ENCODE assay signal across 25 mouse cellular contexts in the genomic region with DNA sequence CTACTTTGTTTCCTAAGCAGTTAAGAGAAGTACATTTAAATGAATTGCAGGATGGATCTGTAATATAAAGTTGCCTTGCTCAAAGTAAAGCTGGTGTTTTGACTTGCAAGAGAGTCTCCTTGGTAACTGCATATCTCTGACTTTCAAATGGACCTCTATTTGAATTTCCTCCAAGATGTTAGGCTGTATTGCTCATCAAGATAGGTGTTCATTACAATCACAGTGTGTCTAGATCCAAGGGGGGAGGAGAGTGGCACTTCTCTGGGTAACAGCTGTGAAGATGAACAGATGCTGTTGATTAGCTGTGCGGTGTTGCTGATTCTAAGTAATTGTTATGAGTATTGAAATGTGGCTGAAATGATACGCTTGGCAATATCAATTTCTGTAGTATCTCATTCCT.
DNase-seq lines count a peak whose midpoint lies in the region; ATAC-seq and TF ChIP-seq lines count a peak whose summit lies in the region.
"Had no signal": no experiment of that assay in that cellular context is flagged by ENCODE, and none has a peak within 500 bp of the region (broad histone marks: within the 10 kb centered on the region; RNA-seq: fewer than 3 reads in every experiment).

No protein-coding gene starts in this region.

- DNase-seq in forebrain, embryonic 11.5 days (ENCODE audit: low spot score), result no peak
- DNase-seq in left cerebral cortex, adult 9 months (ENCODE audit: low spot score in 2 of 2), result peak; percentile 1 to 22
- DNase-seq in left cerebral cortex, adult 18-20 months (ENCODE audit: low spot score in 2 of 2), result no peak
- DNase-seq in brain, embryonic 14.5 days (ENCODE audit: low read depth), result peak; percentile 69
- DNase-seq in layer of hippocampus, adult 9-11 months, result peak; percentile 25
- DNase-seq in kidney, postnatal 10 days, result no peak
- DNase-seq in heart, embryonic 10.5 days (ENCODE audit: low spot score), result no peak
- DNase-seq: adrenal gland, postnatal 14 days; cerebellum, adult 11-12 months; cerebellum, postnatal 10 days; heart, adult 11 months; heart, postnatal 10 days; kidney, postnatal 36 days; liver, embryonic 13.5 days; lung, adult 2 months; lung, postnatal 14 days had no signal

- TF ChIP-seq POLR2A in brain, embryonic 14.5 days (IDR thresholded peaks at IDR 0.05; ENCODE audit: borderline replicate concordance, extremely low read depth, insufficient read depth, insufficient read length, poor library complexity, severe bottlenecking), result no peak

- WGBS in forebrain, embryonic 13.5 days, result 77% methylated on average over 2 of the region's 2 CpGs
- 88% methylated on average over 2 of the region's 2 CpGs for WGBS in forebrain, embryonic 11.5 days
- WGBS in heart, embryonic 10.5 days, result 91% methylated on average over 2 of the region's 2 CpGs

- no peaks in the 10 kb centered on the region for H3K36me3 ChIP-seq in forebrain, embryonic 13.5 days (ENCODE audit: poor library complexity, severe bottlenecking)
- H3K36me3 ChIP-seq in forebrain, embryonic 11.5 days (ENCODE audit: control insufficient read depth, insufficient read depth, low read length), result no peaks in the 10 kb centered on the region
- H3K36me3 ChIP-seq in heart, embryonic 10.5 days, result no peaks in the 10 kb centered on the region
- H3K36me3 ChIP-seq: embryonic facial prominence, embryonic 10.5 days; heart, embryonic 12.5 days; hindbrain, embryonic 12.5 days; limb, embryonic 13.5 days; liver, embryonic 13.5 days had no signal

- no peak overlapping the region for H3K27ac ChIP-seq in forebrain, embryonic 13.5 days
- H3K27ac ChIP-seq in forebrain, embryonic 11.5 days (ENCODE audit: low read depth, low read length), result no peak overlapping the region
- no peak overlapping the region for H3K27ac ChIP-seq in heart, embryonic 10.5 days
- H3K27ac ChIP-seq: embryonic facial prominence, embryonic 10.5 days; hindbrain, embryonic 12.5 days; limb, embryonic 13.5 days; liver, embryonic 13.5 days; stomach, postnatal 0 days had no signal

- H3K9ac ChIP-seq in forebrain, embryonic 13.5 days, result no peak overlapping the region
- no peak overlapping the region for H3K9ac ChIP-seq in forebrain, embryonic 11.5 days (ENCODE audit: low read length)
- H3K9ac ChIP-seq: heart, embryonic 12.5 days; hindbrain, embryonic 12.5 days; limb, embryonic 13.5 days; liver, embryonic 13.5 days had no signal

- H3K9me3 ChIP-seq in forebrain, embryonic 13.5 days (replicated peaks), result no peaks in the 10 kb centered on the region
- H3K9me3 ChIP-seq in forebrain, embryonic 11.5 days (ENCODE audit: control insufficient read depth, low read length), result no peaks in the 10 kb centered on the region
- H3K9me3 ChIP-seq in heart, embryonic 10.5 days, result no peaks in the 10 kb centered on the region
- H3K9me3 ChIP-seq: embryonic facial prominence, embryonic 10.5 days; heart, embryonic 12.5 days; hindbrain, embryonic 12.5 days; limb, embryonic 13.5 days; liver, embryonic 13.5 days had no signal

- no peaks in the 10 kb centered on the region for H3K4me1 ChIP-seq in forebrain, embryonic 13.5 days
- no peaks in the 10 kb centered on the region for H3K4me1 ChIP-seq in forebrain, embryonic 11.5 days (replicated peaks; ENCODE audit: control insufficient read depth, insufficient read depth, low read length)
- H3K4me1 ChIP-seq in heart, embryonic 10.5 days, result no peaks in the 10 kb centered on the region
- H3K4me1 ChIP-seq: embryonic facial prominence, embryonic 10.5 days; heart, embryonic 12.5 days; hindbrain, embryonic 12.5 days; limb, embryonic 13.5 days; liver, embryonic 13.5 days had no signal

- no peak overlapping the region for H3K4me3 ChIP-seq in forebrain, embryonic 13.5 days
- H3K4me3 ChIP-seq in forebrain, embryonic 11.5 days (ENCODE audit: low read depth, low read length), result no peak overlapping the region
- H3K4me3 ChIP-seq in heart, embryonic 10.5 days, result no peak overlapping the region
- H3K4me3 ChIP-seq: embryonic facial prominence, embryonic 10.5 days; heart, embryonic 12.5 days; hindbrain, embryonic 12.5 days; limb, embryonic 13.5 days; liver, embryonic 13.5 days had no signal

- H3K4me2 ChIP-seq in forebrain, embryonic 13.5 days, result no peak overlapping the region
- no peak overlapping the region for H3K4me2 ChIP-seq in forebrain, embryonic 11.5 days (ENCODE audit: low read depth, low read length, severe bottlenecking)
- H3K4me2 ChIP-seq: heart, embryonic 12.5 days; hindbrain, embryonic 12.5 days; limb, embryonic 13.5 days; liver, embryonic 13.5 days; midbrain, embryonic 11.5 days had no signal

- peak; percentile 88 for ATAC-seq in forebrain, embryonic 13.5 days
- no peak for ATAC-seq in forebrain, embryonic 11.5 days (replicated peaks; ENCODE audit: low FRiP score)
- ATAC-seq: CD4-positive, CD25-positive, alpha-beta regulatory T cell, adult 4 months; intestine, postnatal 0 days had no signal

- no peak for TF ChIP-seq CTCF in brain, embryonic 14.5 days (IDR thresholded peaks at IDR 0.05; ENCODE audit: borderline replicate concordance, extremely low read depth, insufficient read depth, insufficient read length)

- H3K27me3 ChIP-seq in forebrain, embryonic 13.5 days, result no peaks in the 10 kb centered on the region
- H3K27me3 ChIP-seq in forebrain, embryonic 11.5 days (ENCODE audit: control insufficient read depth, insufficient read depth, low read length), result no peaks in the 10 kb centered on the region
- no peaks in the 10 kb centered on the region for H3K27me3 ChIP-seq in heart, embryonic 10.5 days (ENCODE audit: insufficient read depth, poor library complexity, severe bottlenecking)
- H3K27me3 ChIP-seq: heart, embryonic 12.5 days; hindbrain, embryonic 12.5 days; limb, embryonic 13.5 days; liver, embryonic 13.5 days had no signal

Comparison
In these comparisons a context has a peak if more than half of its experiments do, and no peak if none do; other contexts are left out.
1. DNase-seq: peak in left cerebral cortex, adult 9 months (2 of 2), brain, embryonic 14.5 days (single experiment) and layer of hippocampus, adult 9-11 months (single experiment); none in forebrain, embryonic 11.5 days (single experiment), left cerebral cortex, adult 18-20 months (0 of 2), kidney, postnatal 10 days (single experiment) and heart, embryonic 10.5 days (single experiment).